Mouse (Mus musculus): ENCODE results near the gene Gm4131. TPM values are rescaled to one million over a fixed set of nuclear protein-coding genes. Genes with fewer than 3 reads are reported as not detected.
A peak's percentile ranks its signal among the peaks of the same experiment; 100 is the strongest.

Gm4131 gene
- polyA plus RNA-seq, 1 experiment from 2014 or later: not detected

GRCm38 (mm10) chr14:62569463-62569862 is 2.7 kb upstream of the Gm4131 start:
- H3K27me3 ChIP-seq (replicated peaks; ENCODE audit: insufficient read depth, low read length): no peaks in the 10 kb centered on the region
- H3K4me3 ChIP-seq (ENCODE audit: low read depth, low read length): no peak overlapping the region
- ATAC-seq: no peak
- DNase-seq (ENCODE audit: low spot score): no peak
- H3K4me2 ChIP-seq (replicated peaks; ENCODE audit: low read depth, low read length): no peak overlapping the region
- TF ChIP-seq EP300 (IDR thresholded peaks at IDR 0.05) (no peak), CTCF (IDR thresholded peaks at IDR 0.05) (no peak)
- H3K36me3 ChIP-seq (ENCODE audit: insufficient read depth, low read length): no peaks in the 10 kb centered on the region
- 0 out of 2 replicates have a peak, but pooled peaks cover 2% of the 10 kb centered on the region for H3K4me1 ChIP-seq (ENCODE audit: insufficient read depth, low read depth, low read length)
- H3K27ac ChIP-seq (ENCODE audit: low read length): peak overlapping the region; percentile 4; the same call in 1 of the 2 replicates
- no peak overlapping the region for H3K9ac ChIP-seq (replicated peaks; ENCODE audit: low read depth)
- 76% methylated on average over 5 of the region's 5 CpGs for WGBS
- no peaks in the 10 kb centered on the region for H3K9me3 ChIP-seq (ENCODE audit: low read length)

GRCm38 (mm10) chr14:62563679-62564078 is 3.0 kb downstream of the Gm4131 start:
- H3K27me3 ChIP-seq (replicated peaks; ENCODE audit: insufficient read depth, low read length): no peaks in the 10 kb centered on the region
- H3K4me1 ChIP-seq (ENCODE audit: insufficient read depth, low read depth, low read length): no peaks in the 10 kb centered on the region
- H3K4me2 ChIP-seq (replicated peaks; ENCODE audit: low read depth, low read length): no peak overlapping the region
- H3K36me3 ChIP-seq (ENCODE audit: insufficient read depth, low read length): no peaks in the 10 kb centered on the region
- TF ChIP-seq EP300 (IDR thresholded peaks at IDR 0.05) (no peak), CTCF (IDR thresholded peaks at IDR 0.05) (no peak)
- H3K9ac ChIP-seq (replicated peaks; ENCODE audit: low read depth): no peak overlapping the region
- 42% methylated on average over 7 of the region's 7 CpGs for WGBS
- H3K9me3 ChIP-seq (ENCODE audit: low read length): no peaks in the 10 kb centered on the region
- ATAC-seq (no peak), DNase-seq (ENCODE audit: low spot score) (peak; percentile 44)
- H3K4me3 ChIP-seq (ENCODE audit: low read depth, low read length): no peak overlapping the region
- H3K27ac ChIP-seq (ENCODE audit: low read length): no peak overlapping the region

DNA sequence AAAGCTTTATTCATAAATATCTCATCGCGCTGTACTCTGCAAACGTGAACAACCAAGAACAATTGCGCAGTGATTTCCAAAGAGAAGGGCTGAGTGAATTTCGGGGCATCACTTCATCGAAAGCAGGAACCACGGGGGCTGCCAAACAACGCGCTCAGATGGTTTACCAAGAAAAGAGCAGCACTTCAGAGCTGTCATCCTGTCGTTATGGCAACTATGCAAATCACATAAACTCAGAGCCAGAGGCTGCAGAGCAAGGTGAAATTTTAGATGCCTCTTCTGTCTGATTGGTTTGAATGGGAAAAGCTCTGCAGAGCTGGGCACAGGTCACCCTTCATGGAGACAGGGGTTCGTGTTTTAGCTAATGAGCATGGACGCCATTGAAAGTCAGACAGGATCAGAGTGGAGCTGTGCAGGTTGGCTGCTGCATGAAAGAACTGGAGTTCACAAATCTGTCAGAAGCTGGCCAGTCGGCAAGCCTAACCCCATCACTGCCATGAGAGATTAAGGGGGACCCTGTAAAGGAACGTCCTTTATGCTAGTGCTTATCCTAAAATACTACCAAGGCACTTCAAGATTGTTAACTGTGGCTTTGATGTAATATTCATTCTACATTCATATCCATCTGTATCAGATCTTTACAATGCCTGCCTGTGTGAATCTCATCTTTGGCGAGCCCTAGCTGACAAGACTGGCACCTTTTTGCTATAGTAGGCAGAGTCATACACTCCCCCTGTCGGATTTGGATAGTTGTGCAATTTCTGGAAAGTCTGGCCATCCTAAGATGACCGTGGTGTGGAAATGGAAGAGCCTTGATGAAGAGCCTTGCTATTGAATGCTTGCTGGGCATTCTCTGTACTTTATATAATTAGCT is 4.6 kb downstream of the Gm4131 start:
- Histone ChIP-seq H3K4me2 (replicated peaks; ENCODE audit: low read depth, low read length) (no peak overlapping the region), H3K9ac (replicated peaks; ENCODE audit: low read depth) (no peak overlapping the region), H3K27me3 (replicated peaks; ENCODE audit: insufficient read depth, low read length) (no peaks in the 10 kb centered on the region), H3K4me1 (ENCODE audit: insufficient read depth, low read depth, low read length) (0 out of 2 replicates have a peak, but pooled peaks cover 5% of the 10 kb centered on the region), H3K36me3 (ENCODE audit: insufficient read depth, low read length) (no peaks in the 10 kb centered on the region), H3K4me3 (ENCODE audit: low read depth, low read length) (no peak overlapping the region), H3K9me3 (ENCODE audit: low read length) (no peaks in the 10 kb centered on the region), H3K27ac (ENCODE audit: low read length) (no peak overlapping the region)
- ATAC-seq (no peak), DNase-seq (ENCODE audit: low spot score) (no peak)
- 48% methylated on average over 17 of the region's 17 CpGs for WGBS
- TF ChIP-seq CTCF (IDR thresholded peaks at IDR 0.05): no peak
- no peak for TF ChIP-seq EP300 (IDR thresholded peaks at IDR 0.05)

DNA sequence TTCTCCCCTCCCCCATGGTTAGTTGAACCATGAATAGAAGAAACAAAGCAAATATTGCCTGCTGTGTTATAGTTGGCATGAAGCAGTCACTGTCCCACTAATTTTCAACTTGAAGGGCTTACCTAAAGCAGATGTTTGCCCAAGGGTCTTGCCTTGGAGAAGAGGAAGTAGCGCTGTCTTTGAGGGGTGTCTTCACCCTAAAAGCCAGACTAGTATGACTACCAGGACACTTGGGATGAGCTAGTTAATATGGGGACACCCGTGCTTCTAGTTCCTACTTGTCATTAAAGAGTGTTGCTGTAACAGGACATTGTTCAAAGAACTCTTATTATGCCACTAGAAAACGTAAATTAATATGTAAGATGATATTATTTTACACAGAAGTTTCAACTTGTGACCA is 9.6 kb downstream of the Gm4131 start:
- no peak for TF ChIP-seq EP300 (IDR thresholded peaks at IDR 0.05)
- TF ChIP-seq CTCF (IDR thresholded peaks at IDR 0.05): no peak
- Histone ChIP-seq H3K9me3 (ENCODE audit: low read length) (no peaks in the 10 kb centered on the region), H3K36me3 (ENCODE audit: insufficient read depth, low read length) (no peaks in the 10 kb centered on the region), H3K4me1 (ENCODE audit: insufficient read depth, low read depth, low read length) (peaks cover 12% of the 10 kb centered on the region; the same call in 1 of the 2 replicates), H3K27ac (ENCODE audit: low read length) (no peak overlapping the region), H3K4me3 (ENCODE audit: low read depth, low read length) (0 out of 2 replicates have a peak overlapping the region, but pooled peaks have one; percentile 58), H3K27me3 (replicated peaks; ENCODE audit: insufficient read depth, low read length) (no peaks in the 10 kb centered on the region), H3K9ac (replicated peaks; ENCODE audit: low read depth) (no peak overlapping the region), H3K4me2 (replicated peaks; ENCODE audit: low read depth, low read length) (no peak overlapping the region)
- WGBS: 76% methylated on average over 3 of the region's 3 CpGs
- DNase-seq (ENCODE audit: low spot score) (no peak), ATAC-seq (no peak)

DNA sequence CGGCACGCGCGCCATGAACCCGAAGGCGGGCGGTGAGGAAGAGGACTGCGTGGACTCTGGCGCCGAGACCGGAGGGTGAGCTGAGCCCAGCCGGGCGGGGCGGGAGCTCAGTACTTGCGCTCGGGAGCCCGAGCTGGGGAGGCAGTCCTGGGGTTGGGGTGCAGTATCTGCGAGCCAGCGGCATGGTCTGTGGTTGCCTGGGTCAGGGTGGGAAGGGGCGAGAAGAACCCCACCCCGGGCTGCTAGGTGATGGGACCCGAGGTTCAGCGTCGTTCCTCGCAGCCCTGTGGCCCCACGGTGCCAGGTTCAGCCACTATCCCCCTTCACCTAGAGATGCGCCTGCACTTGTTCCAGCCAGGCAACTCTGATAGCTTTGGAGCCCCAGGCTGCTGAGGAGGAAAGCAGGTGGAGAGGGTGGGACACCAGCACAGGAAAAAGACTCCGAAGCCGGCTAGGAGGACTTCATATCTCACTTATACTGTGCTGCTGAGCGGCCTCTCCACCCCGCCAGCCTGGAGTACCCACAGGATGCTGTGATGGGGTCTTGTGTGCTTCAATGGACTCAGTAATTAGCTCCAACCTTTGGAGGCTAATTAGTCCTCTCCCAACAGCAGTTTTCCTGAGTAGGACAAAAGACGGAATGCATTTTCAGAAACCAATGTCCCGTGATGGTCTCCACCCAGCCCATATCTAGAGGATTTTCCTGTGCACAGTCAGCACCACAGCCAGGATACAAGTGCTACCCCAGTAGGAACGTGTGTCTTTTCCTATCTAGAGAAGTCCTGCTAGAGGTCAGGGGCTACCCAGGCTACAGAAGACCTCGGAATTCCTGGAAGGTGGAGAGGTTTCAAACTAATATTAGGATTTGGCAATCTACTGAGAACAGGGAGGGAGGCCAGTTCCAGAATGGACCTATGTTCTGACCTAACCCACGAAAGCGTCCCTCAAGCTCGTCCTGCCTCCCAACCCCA is 10.6 kb downstream of the Gm4131 start:
- peak overlapping the region; percentile 94 for H3K4me2 ChIP-seq (replicated peaks; ENCODE audit: low read depth, low read length)
- H3K27ac ChIP-seq (ENCODE audit: low read length): peak overlapping the region; percentile 57
- peaks cover 12% of the 10 kb centered on the region; the same call in 1 of the 2 replicates for H3K4me1 ChIP-seq (ENCODE audit: insufficient read depth, low read depth, low read length)
- TF ChIP-seq EP300 (IDR thresholded peaks at IDR 0.05) (no peak), CTCF (IDR thresholded peaks at IDR 0.05) (no peak)
- WGBS: 10% methylated on average over 36 of the region's 38 CpGs
- peak overlapping the region; percentile 62 for H3K9ac ChIP-seq (replicated peaks; ENCODE audit: low read depth)
- H3K27me3 ChIP-seq (replicated peaks; ENCODE audit: insufficient read depth, low read length): no peaks in the 10 kb centered on the region
- H3K36me3 ChIP-seq (ENCODE audit: insufficient read depth, low read length): no peaks in the 10 kb centered on the region
- ATAC-seq (0 out of 2 replicates have a peak, but pooled peaks have one; percentile 1), DNase-seq (ENCODE audit: low spot score) (peak; percentile 18)
- no peaks in the 10 kb centered on the region for H3K9me3 ChIP-seq (ENCODE audit: low read length)
- peak overlapping the region; percentile 58 for H3K4me3 ChIP-seq (ENCODE audit: low read depth, low read length)

All from lung, postnatal 0 days (tissue).